Mouse (Mus musculus) heart, embryonic 14.5 days (tissue): ENCODE measurements around the gene Creb3l1. TPM values are rescaled to one million over a fixed set of nuclear protein-coding genes. Genes with fewer than 3 reads are reported as not detected.
A peak's percentile ranks its signal among the peaks of the same experiment; 100 is the strongest.

Experiments used
- ATAC-seq: fragments of 200-750 bp; cut with Nextera tagmentation; 2 replicates; pipeline ENCODE4 v1.8.0; 2017; ENCODE audit warnings: low read depth, moderate TSS enrichment; ENCODE audit not compliant: insufficient number of reproducible peaks, insufficient read depth, low FRiP score
- H3K27ac ChIP-seq, 2 experiments: fragments of 200-500 bp in 1 of 2; fragments of 300-500 bp in 1 of 2; sonication (generic) in 1 of 2; replicated peaks in 1 of 2; 2 replicates each; pipeline ENCODE4 v1.5.1; 2012 to 2014; ENCODE audit warnings: low read depth in 2 of 2, low read length in 2 of 2, control low read depth in 1 of 2, mild to moderate bottlenecking in 1 of 2, mixed read lengths in 1 of 2; ENCODE audit not compliant: control insufficient read depth in 1 of 2, insufficient read depth in 1 of 2
- H3K27me3 ChIP-seq: fragments of 300-500 bp; sonication (generic); 2 replicates; pipeline ENCODE4 v1.6.1; 2014; ENCODE audit warnings: mild to moderate bottlenecking, low read length, control low read depth; ENCODE audit not compliant: control insufficient read depth, insufficient read depth
- H3K36me3 ChIP-seq: fragments of 300-500 bp; sonication (generic); 2 replicates; pipeline ENCODE4 v1.6.1; 2014; ENCODE audit warnings: mild to moderate bottlenecking, control low read depth, low read length, mixed read lengths; ENCODE audit not compliant: control insufficient read depth, insufficient read depth
- H3K4me1 ChIP-seq, 2 experiments: fragments of 200-500 bp in 1 of 2; fragments of 300-500 bp in 1 of 2; sonication (generic) in 1 of 2; 2 replicates each; pipeline ENCODE4 v1.6.1; 2012 to 2014; ENCODE audit warnings: low read length in 2 of 2, control low read depth in 1 of 2, mixed read lengths in 1 of 2; ENCODE audit not compliant: control insufficient read depth in 2 of 2, insufficient read depth in 2 of 2
- H3K4me2 ChIP-seq: fragments of 300-500 bp; sonication (generic); 2 replicates; pipeline ENCODE4 v1.6.1; 2014; ENCODE audit warnings: mild to moderate bottlenecking, low read length
- H3K4me3 ChIP-seq, 2 experiments: fragments of 200-500 bp in 1 of 2; fragments of 300-500 bp in 1 of 2; sonication (generic) in 1 of 2; 2 replicates each; pipeline ENCODE4 v1.5.1; 2012 to 2014; ENCODE audit warnings: low read length in 2 of 2, mild to moderate bottlenecking in 2 of 2, control low read depth in 1 of 2, low read depth in 1 of 2, moderate library complexity in 1 of 2; ENCODE audit not compliant: control insufficient read depth in 1 of 2, insufficient read depth in 1 of 2
- H3K9ac ChIP-seq: fragments of 300-500 bp; sonication (generic); 2 replicates; pipeline ENCODE4 v1.6.1; 2014; ENCODE audit warnings: mild to moderate bottlenecking, low read length
- H3K9me3 ChIP-seq: fragments of 300-500 bp; sonication (generic); 2 replicates; pipeline ENCODE4 v1.6.1; 2016; ENCODE audit warnings: low read length, control low read depth; ENCODE audit not compliant: control insufficient read depth
- WGBS: fragments of 180-500 bp; shearing (Covaris S2); extraction: QIAGEN DNeasy Blood & Tissue Kit; methylation state at CpG from one replicate; pipeline ENCODE4 v1.1.7; 2014; 5-methylcytosine and 5-hydroxymethylcytosine counted together
- polyA plus RNA-seq: library from polyadenylated mRNA; unstranded; fragments of >200 nt; fragmentation: Nextera tagmentation; extraction: Ambion mirVana; gene quantifications from 2 replicates; pipeline ENCODE4 v1.2.1, GENCODE M21; 2014

The Creb3l1 gene
- polyA plus RNA-seq, 1 experiment from 2014 or later, result 10.2 TPM

DNA sequence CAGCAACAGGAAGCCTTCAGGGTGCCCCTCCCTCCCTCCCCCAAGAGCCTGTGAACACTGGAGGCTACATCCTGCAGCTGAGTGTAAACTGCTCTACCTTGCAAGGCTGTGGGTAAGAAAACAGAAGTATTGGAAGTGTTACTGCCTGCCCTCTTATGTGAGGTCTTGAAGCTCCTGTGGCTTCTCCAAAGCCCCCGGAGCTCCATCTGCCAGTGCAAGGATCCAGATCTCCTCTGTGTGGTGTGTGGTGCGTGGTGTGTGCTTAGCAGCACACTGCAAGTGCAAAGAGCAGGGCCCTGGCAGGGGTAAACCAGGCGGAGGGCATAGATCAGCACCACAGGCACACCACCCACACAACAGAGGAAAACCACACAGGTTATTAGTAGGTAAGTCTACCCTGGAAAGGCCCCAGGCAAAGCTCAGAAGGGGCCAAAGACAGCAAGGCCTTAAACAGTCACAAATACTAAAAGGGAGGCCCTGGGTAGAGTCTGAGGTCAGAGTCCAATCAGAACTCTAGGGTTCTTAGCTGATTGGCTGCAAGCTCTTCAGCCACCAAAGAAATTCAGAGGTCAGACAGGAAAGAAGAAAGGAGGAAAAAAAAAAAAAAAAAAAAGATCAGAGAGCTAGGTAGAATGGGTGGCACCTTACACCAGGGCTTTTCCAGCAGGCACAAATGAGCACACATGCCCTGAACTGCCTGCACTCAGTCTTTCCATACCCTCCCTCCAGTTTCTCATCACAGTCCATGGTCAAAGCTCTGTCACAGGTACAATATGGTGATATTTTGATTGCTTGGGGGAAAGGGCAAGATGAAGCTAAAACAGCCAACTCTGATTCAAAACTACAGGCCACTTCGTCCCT is 62.2 kb downstream of the Creb3l1 start:
- WGBS, result 49% methylated on average over 4 of the region's 4 CpGs
- H3K9ac ChIP-seq, result peak overlapping the region; percentile 95
- H3K27ac ChIP-seq, result 0 out of 4 replicates have a peak overlapping the region, but pooled peaks of 1 of the 2 experiments have one; percentile 28
- no peaks in the 10 kb centered on the region for H3K27me3 ChIP-seq
- no peaks in the 10 kb centered on the region for H3K9me3 ChIP-seq
- peak overlapping the region; percentile 90 to 92 for H3K4me3 ChIP-seq
- H3K36me3 ChIP-seq, result no peaks in the 10 kb centered on the region
- H3K4me1 ChIP-seq, result peaks cover 35 to 53% of the 10 kb centered on the region in 2 experiments
- no peak for ATAC-seq
- H3K4me2 ChIP-seq, result peak overlapping the region; percentile 97

DNA sequence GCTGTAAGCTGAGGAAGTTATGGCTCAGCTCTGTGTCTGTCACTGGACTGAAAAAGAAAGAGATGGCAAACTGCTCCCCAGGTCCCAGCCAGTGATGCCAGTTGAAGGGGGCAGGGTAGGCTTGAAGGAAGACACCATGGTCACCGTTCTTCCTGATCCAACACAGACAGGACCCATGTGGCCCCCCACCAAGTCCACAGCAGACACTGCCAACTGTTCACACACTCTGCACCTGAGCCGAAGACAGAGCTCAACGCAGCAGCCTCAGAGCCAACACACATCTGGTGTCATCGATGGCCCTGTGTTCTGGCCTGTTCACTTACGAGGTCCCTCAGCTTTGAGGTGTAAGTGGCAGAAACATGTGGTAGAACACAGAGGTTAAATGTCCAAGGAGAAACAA is 63.8 kb downstream of the Creb3l1 start:
- Histone ChIP-seq H3K27ac (no peak overlapping the region), H3K9me3 (no peaks in the 10 kb centered on the region), H3K36me3 (no peaks in the 10 kb centered on the region), H3K4me2 (no peak overlapping the region), H3K27me3 (no peaks in the 10 kb centered on the region), H3K4me1 (peaks cover 38 to 64% of the 10 kb centered on the region in 2 experiments), H3K9ac (no peak overlapping the region), H3K4me3 (no peak overlapping the region)
- no peak for ATAC-seq
- 91% methylated on average over 5 of the region's 5 CpGs for WGBS

DNA sequence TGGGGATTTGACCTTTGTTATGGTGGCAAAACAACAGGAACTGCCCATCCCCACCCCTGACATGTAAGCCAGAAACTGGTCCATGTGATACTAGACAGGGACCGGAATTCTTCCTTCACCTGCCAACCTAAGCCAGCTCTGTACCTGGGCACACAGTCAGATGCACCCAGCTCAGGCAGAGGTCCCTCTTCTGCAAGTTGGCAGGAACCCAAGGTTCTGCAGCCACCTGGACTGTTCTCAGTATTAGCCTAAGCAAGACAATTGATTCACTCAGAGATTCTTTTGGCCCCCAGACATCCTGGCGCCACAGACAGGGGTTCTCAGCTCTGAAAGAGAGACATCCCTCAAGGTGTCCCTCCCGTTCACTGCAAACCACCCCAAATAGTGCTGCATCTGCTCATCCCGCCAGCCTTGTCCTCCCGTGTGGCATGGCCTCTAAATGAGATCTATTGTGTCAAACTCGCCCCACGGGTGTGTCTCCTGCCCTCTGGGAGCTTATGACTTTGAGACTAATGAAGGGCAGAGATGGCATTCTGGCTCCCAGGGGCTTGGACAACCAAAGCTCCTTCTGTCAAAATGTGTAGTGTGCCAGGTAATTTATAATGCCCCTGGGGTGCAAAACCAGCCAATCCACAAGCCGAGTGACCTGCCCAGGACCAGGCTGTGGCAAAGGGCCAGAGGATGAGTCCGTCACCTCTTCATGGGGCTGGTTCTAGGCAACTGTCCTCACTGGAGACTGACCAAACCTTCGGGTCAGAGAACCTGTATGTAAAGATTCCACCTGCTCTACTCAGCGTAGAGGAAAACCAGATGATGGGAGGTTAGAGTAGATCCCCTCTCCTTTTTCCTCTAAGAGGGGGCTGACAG is 64.5 kb downstream of the Creb3l1 start:
- 80% methylated on average over 11 of the region's 11 CpGs for WGBS
- H3K36me3 ChIP-seq, result no peaks in the 10 kb centered on the region
- H3K27ac ChIP-seq, result no peak overlapping the region; a peak in 1 of 4 replicates
- H3K4me2 ChIP-seq, result no peak overlapping the region
- H3K4me3 ChIP-seq, result no peak overlapping the region
- no peak for ATAC-seq
- no peaks in the 10 kb centered on the region for H3K9me3 ChIP-seq
- H3K9ac ChIP-seq, result peak overlapping the region; percentile 41; the same call in 1 of the 2 replicates
- H3K27me3 ChIP-seq, result no peaks in the 10 kb centered on the region
- H3K4me1 ChIP-seq, result peaks cover 41 to 68% of the 10 kb centered on the region in 2 experiments

DNA sequence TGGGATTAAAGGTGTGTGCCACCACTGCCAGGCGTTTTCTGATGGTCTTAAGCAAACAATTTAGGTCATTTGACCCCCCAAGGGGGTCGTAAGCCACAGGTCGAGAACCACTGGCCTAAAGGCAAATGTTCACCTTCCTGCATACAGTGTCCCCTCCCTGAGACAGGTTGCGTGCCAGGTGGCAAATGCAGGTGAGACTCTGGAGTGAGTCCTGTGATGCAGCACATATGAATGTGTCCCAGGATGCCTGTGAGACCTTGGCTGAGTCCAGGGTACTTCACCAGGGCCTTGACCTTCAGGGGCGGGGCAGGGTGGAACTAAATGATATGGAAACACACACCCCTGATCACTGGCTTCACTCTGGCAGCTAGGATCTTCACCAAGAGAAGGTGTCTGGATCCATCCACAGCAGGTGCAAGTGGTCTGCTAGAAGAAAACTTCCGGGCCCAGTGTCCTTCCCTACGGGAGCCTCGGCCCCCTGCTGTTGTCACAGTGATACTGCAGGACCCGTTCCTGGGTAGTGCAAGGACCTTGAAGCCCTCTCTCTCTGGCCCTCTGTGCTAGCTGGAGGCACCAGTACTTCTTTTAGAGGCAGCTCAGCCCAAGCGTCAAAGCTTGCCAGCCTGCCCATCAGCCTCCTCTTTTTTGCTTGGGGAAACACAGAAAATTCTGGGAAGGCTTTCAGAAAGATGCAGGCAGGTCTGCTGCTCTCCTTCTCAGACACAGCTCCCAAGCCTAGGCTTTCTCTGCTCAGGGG is 65.4 kb downstream of the Creb3l1 start:
- H3K27me3 ChIP-seq, result no peaks in the 10 kb centered on the region
- H3K27ac ChIP-seq, result no peak overlapping the region; a peak in 2 of 4 replicates
- H3K9ac ChIP-seq, result peak overlapping the region; percentile 41; the same call in 1 of the 2 replicates
- WGBS, result 42% methylated on average over 10 of the region's 10 CpGs
- H3K4me3 ChIP-seq, result no peak overlapping the region
- ATAC-seq, result no peak
- H3K9me3 ChIP-seq, result no peaks in the 10 kb centered on the region
- peaks cover 43 to 73% of the 10 kb centered on the region in 2 experiments for H3K4me1 ChIP-seq
- no peaks in the 10 kb centered on the region for H3K36me3 ChIP-seq
- no peak overlapping the region for H3K4me2 ChIP-seq

DNA sequence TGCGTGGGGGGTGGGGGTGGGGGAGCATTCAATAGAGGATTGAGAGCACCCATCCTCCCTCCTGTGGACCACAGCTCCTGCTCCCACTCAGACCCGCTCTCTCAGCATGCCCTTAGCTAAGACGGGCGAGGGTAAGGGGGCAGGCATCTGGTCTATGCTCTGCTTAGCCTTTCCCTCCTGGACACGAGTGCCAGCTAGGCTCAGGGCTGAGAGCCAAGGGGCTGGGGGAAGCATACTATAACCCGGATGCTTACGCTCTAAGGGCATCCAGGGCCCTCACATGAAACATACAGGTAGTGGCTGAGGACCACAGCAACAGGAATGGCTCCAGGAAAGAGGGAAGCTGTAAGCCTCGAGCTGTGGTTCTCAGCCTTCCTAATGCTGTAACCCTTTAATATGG is 66.3 kb downstream of the Creb3l1 start:
- Histone ChIP-seq H3K4me3 (no peak overlapping the region), H3K4me2 (no peak overlapping the region), H3K9ac (no peak overlapping the region), H3K4me1 (peaks cover 48 to 81% of the 10 kb centered on the region in 2 experiments), H3K36me3 (no peaks in the 10 kb centered on the region), H3K27ac (peak overlapping the region in 1 of 2 experiments; percentile 77; a peak in 2 of 4 replicates), H3K9me3 (no peaks in the 10 kb centered on the region), H3K27me3 (no peaks in the 10 kb centered on the region)
- 66% methylated on average over 8 of the region's 8 CpGs for WGBS
- ATAC-seq, result no peak

DNA sequence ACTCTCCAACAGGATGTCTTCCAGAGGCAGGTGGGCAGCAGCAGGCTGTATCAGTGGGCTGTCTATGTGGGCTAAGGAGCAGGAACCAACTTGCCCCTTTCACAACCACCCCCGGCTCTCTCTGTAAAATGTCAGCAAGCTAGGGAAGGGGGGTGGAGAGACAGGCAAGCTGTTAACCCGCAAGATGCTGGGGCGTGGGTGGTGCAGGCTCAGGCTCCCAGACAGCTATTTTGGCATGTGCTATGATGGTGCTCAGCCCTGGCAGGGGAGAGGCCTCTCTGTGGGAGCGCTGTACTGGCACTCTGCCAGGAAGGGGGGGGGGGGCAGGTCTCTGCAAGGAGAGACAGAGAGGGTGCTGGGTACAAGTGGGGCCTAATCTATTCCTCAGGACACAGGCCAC is 67.2 kb downstream of the Creb3l1 start:
- peak overlapping the region; percentile 2 to 11; a peak in 1 of 4 replicates for H3K4me3 ChIP-seq
- H3K27ac ChIP-seq, result peak overlapping the region; percentile 77 to 92
- 4% methylated on average over 4 of the region's 4 CpGs for WGBS
- no peak overlapping the region for H3K9ac ChIP-seq
- H3K4me1 ChIP-seq, result peaks cover 47 to 77% of the 10 kb centered on the region in 2 experiments
- H3K9me3 ChIP-seq, result no peaks in the 10 kb centered on the region
- no peaks in the 10 kb centered on the region for H3K36me3 ChIP-seq
- peak; percentile 68 for ATAC-seq
- H3K27me3 ChIP-seq, result no peaks in the 10 kb centered on the region
- H3K4me2 ChIP-seq, result peak overlapping the region; percentile 40

DNA sequence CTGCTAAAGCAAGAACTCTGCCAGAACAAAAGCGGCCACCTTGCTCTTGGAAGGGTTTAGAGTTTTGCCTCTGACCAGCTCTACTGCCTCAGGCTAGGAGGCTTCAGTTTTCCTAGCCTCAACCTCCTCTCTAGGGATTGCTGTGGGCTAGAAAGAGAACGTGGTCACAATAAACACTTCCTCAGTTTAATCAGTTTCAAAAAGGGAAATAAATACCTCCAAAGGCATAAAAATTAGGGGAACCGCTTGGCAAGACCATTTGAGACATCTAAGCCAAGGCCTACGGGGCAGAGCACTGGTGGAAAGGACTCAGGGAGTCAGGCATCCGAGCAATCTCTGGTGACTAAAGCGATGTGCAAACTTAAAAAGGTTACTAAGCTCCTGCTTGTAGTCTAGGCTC is 68.4 kb downstream of the Creb3l1 start:
- 79% methylated on average over 6 of the region's 6 CpGs for WGBS
- Histone ChIP-seq H3K27me3 (no peaks in the 10 kb centered on the region), H3K4me3 (no peak overlapping the region), H3K9me3 (no peaks in the 10 kb centered on the region), H3K36me3 (no peaks in the 10 kb centered on the region), H3K4me2 (no peak overlapping the region), H3K27ac (peak overlapping the region in 1 of 2 experiments; percentile 39; a peak in 2 of 4 replicates), H3K9ac (no peak overlapping the region), H3K4me1 (peaks cover 44 to 72% of the 10 kb centered on the region in 2 experiments)
- no peak for ATAC-seq
